Mouse (Mus musculus) brain, embryonic 14.5 days (tissue): ENCODE measurements around the gene 1810049J17Rik. TPM values are rescaled to one million over a fixed set of nuclear protein-coding genes. Genes with fewer than 3 reads are reported as not detected.

Experiments
- DNase-seq: peaks from one replicate; pipeline ENCODE4 v3.0.0-alpha.2; 2011; ENCODE audit warnings: low read depth
- CTCF ChIP-seq: fragments of 200-500 bp; IDR thresholded peaks from 2 replicates; pipeline ENCODE4 v1.5.1; 2012; ENCODE audit warnings: inconsistent platforms, mild to moderate bottlenecking, moderate library complexity, borderline replicate concordance; ENCODE audit not compliant: insufficient read depth, insufficient read length; ENCODE audit errors: extremely low read depth
- POLR2A ChIP-seq: fragments of 200-500 bp; IDR thresholded peaks from 2 replicates; pipeline ENCODE4 v1.6.1; 2012; ENCODE audit warnings: mild to moderate bottlenecking, inconsistent platforms, borderline replicate concordance; ENCODE audit not compliant: poor library complexity, insufficient read depth, insufficient read length, severe bottlenecking; ENCODE audit errors: extremely low read depth
- polyA plus RNA-seq: library from polyadenylated mRNA; depleted of rRNA; stranded (reverse); fragments of >200 nt; gene quantifications from 2 replicates; pipeline ENCODE4 v1.2.3, GENCODE M21; 2012; rRNA removed

The 1810049J17Rik gene
- polyA plus RNA-seq, 1 experiment = not detected

- TF ChIP-seq CTCF = no peak
- no peak for TF ChIP-seq POLR2A
- no peak for DNase-seq
Observed at GRCm38 (mm10) chr15:12273325-12274052, 48.2 kb downstream of the 1810049J17Rik start.

Other genes starting within 250 kb of the 1810049J17Rik start
- gene Zfr, start 204.1 kb downstream of the 1810049J17Rik start, polyA plus RNA-seq = 96.5 and 125 TPM in 2 replicates
- 14.4 TPM in 2 replicates for gene Mtmr12, start 116.9 kb downstream of the 1810049J17Rik start, polyA plus RNA-seq
- gene Golph3, start 449 bp downstream of the 1810049J17Rik start, polyA plus RNA-seq = 82.7 and 84.0 TPM in 2 replicates